Mouse (Mus musculus) midbrain, embryonic 13.5 days (tissue): ENCODE results near the gene Plp1. TPM values are rescaled to one million over a fixed set of nuclear protein-coding genes. Genes with fewer than 3 reads are reported as not detected.
A peak's percentile ranks its signal among the peaks of the same experiment; 100 is the strongest.

Experiments used
- ATAC-seq: fragments of 200-750 bp; cut with Nextera tagmentation; 2 replicates; pipeline ENCODE4 v1.8.0; 2017; ENCODE audit warnings: mild to moderate bottlenecking, moderate TSS enrichment, moderate library complexity
- H3K27ac ChIP-seq: fragments of 300-500 bp; sonication (generic); 2 replicates; pipeline ENCODE4 v1.5.1; 2015; ENCODE audit warnings: inconsistent platforms, mild to moderate bottlenecking, moderate library complexity
- H3K27me3 ChIP-seq: fragments of 300-500 bp; sonication (generic); 2 replicates; pipeline ENCODE4 v1.6.1; 2015; ENCODE audit warnings: mild to moderate bottlenecking, inconsistent platforms
- H3K36me3 ChIP-seq: fragments of 300-500 bp; sonication (generic); 2 replicates; pipeline ENCODE4 v1.6.1; 2015; ENCODE audit warnings: mild to moderate bottlenecking, inconsistent platforms
- H3K4me1 ChIP-seq: fragments of 300-500 bp; sonication (generic); replicated peaks from 2 replicates; pipeline ENCODE4 v1.6.1; 2015; ENCODE audit warnings: inconsistent platforms
- H3K4me2 ChIP-seq: fragments of 300-500 bp; sonication (generic); replicated peaks from 2 replicates; pipeline ENCODE4 v1.6.1; 2015; ENCODE audit warnings: moderate library complexity, mild to moderate bottlenecking, inconsistent platforms
- H3K4me3 ChIP-seq: fragments of 300-500 bp; sonication (generic); replicated peaks from 2 replicates; pipeline ENCODE4 v1.5.1; 2015; ENCODE audit warnings: mild to moderate bottlenecking, inconsistent platforms
- H3K9ac ChIP-seq: fragments of 300-500 bp; sonication (generic); replicated peaks from 2 replicates; pipeline ENCODE4 v1.6.1; 2015; ENCODE audit warnings: mild to moderate bottlenecking, inconsistent platforms
- H3K9me3 ChIP-seq: fragments of 300-500 bp; sonication (generic); 2 replicates; pipeline ENCODE4 v1.6.1; 2016; ENCODE audit warnings: mild to moderate bottlenecking, inconsistent platforms
- WGBS: fragments of 180-500 bp; shearing (Covaris S2); methylation state at CpG from one replicate; pipeline ENCODE4 v1.1.7; 2015; 5-methylcytosine and 5-hydroxymethylcytosine counted together
- polyA plus RNA-seq: library from polyadenylated mRNA; unstranded; fragments of >200 nt; fragmentation: Nextera tagmentation; extraction: Ambion mirVana; gene quantifications from 2 replicates; pipeline ENCODE4 v1.2.1, GENCODE M21; 2015

Plp1 gene
- polyA plus RNA-seq, 1 experiment from 2014 or later = 8.7 TPM

- Histone ChIP-seq H3K36me3 (no peaks in the 10 kb centered on the region), H3K27me3 (no peaks in the 10 kb centered on the region; the same call in 1 of the 2 replicates), H3K27ac (peak within 1 kb of the TSS; percentile 72), H3K4me2 (peak within 1 kb of the TSS; percentile 54), H3K4me3 (peak within 1 kb of the TSS; percentile 59), H3K4me1 (0 out of 2 replicates have a peak, but pooled peaks cover 3% of the 10 kb centered on the region), H3K9me3 (no peaks in the 10 kb centered on the region), H3K9ac (peak within 1 kb of the TSS; percentile 74)
- ATAC-seq = peak; percentile 95
- 19% methylated on average over 32 of the region's 36 CpGs for WGBS
Measured at GRCm38 (mm10) chrX:136868061-136869040, 45.9 kb downstream of the Plp1 start, which contains the start of gene Rab9b. Gene Rab9b, minus strand, starts transcription at chrX:136868755.

Other genes starting within 250 kb of the Plp1 start
- gene Tceal3, start 231.8 kb upstream of the Plp1 start, polyA plus RNA-seq = 45.7 TPM in 2 replicates
- gene Tceal1, start 114.7 kb upstream of the Plp1 start, polyA plus RNA-seq = 18.6 and 20.0 TPM in 2 replicates
- 563 and 601 TPM in 2 replicates for gene Morf4l2, start 79.0 kb upstream of the Plp1 start, polyA plus RNA-seq
- 0.10 TPM in 1 of 2 replicates, not detected in the other for gene Glra4, start 42.5 kb upstream of the Plp1 start, polyA plus RNA-seq
- gene Rab9b, start 46.1 kb downstream of the Plp1 start, polyA plus RNA-seq = 14.7 and 16.8 TPM in 2 replicates
- gene H2bfm, start 104.7 kb downstream of the Plp1 start, polyA plus RNA-seq = not detected in 2 replicates
- gene Tmsb15b2, start 152.8 kb downstream of the Plp1 start, polyA plus RNA-seq = 84.4 and 99.7 TPM in 2 replicates
- 6.8 and 11.3 TPM in 2 replicates for gene Tmsb15l, start 154.2 kb downstream of the Plp1 start, polyA plus RNA-seq
- 32.7 and 36.1 TPM in 2 replicates for gene Tmsb15b1, start 154.2 kb downstream of the Plp1 start, polyA plus RNA-seq
- 234 and 245 TPM in 2 replicates for gene Zcchc18, start 170.5 kb downstream of the Plp1 start, polyA plus RNA-seq
- gene Slc25a53, start 215.6 kb downstream of the Plp1 start, polyA plus RNA-seq = 14.7 and 16.9 TPM in 2 replicates
- 8.2 and 9.8 TPM in 2 replicates for gene Fam199x, start 226.9 kb downstream of the Plp1 start, polyA plus RNA-seq